Mouse (Mus musculus) CH12F3 (cell line): Measurements from ENCODE around the gene Tas2r135.

Source experiments
- in situ Hi-C: fragments of 300-500 bp; cut with MboI; formaldehyde crosslinking; loops from 2 replicates; pipeline ENCODE4 v1.14.3; 2020; ENCODE audit warnings: low sequenced_read_pairs

Gene Tas2r135

DNA sequence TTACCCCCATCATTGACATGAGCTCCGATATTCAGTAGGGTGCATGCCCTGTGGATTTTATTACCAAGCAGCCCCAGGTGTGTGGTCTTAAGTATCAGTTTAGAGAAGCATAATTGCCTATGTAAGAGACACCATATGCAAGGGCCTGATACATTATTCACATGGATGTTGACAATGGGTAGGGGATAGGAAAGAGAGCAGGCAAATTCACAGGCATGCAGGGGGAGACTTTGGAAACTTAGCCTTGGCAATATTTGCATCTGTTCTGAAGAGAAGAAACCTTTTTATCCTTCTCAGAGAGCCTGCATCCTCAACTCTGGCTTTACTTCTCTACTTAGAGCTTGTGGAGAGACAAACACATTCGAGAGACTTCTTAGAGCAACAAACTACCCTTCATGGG is at the start of gene Tas2r135:
Gene Tas2r135 (plus strand): TSS at position 301 of the 400 bp plus-strand sequence.
- in situ Hi-C loops, result no loop called here

DNA sequence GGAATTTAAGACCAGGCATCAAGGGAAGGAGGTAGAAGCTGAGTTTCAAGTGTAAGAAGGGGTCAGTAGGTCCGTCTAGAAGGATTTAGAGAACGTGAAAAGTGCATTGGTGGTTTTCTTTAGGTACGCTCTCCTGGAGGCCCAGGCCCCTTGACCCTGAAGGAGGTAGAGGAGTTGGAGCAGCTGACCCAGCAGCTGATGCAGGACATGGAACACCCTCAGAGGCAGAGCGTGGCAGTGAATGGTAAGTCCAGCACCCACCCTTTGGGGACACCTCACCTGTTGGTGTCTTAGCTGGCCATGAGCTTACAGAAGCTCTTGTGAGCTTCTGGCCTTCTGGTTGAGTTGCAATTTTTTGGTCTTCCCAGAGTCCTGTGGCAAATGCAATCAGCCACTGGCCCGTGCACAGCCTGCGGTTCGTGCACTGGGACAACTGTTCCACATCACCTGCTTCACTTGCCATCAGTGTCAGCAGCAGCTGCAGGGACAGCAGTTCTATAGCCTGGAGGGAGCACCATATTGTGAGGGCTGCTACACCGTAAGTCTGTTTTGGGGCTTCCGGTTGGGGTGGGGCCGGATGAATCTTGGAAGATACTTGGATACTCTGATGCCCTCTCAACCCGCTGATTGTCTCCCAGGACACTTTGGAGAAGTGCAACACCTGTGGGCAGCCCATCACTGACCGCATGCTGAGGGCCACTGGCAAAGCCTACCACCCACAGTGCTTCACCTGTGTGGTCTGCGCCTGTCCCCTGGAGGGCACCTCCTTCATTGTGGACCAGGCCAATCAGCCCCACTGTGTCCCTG is 49.2 kb upstream of the Tas2r135 start:
- in situ Hi-C loops, result no loop called here

DNA sequence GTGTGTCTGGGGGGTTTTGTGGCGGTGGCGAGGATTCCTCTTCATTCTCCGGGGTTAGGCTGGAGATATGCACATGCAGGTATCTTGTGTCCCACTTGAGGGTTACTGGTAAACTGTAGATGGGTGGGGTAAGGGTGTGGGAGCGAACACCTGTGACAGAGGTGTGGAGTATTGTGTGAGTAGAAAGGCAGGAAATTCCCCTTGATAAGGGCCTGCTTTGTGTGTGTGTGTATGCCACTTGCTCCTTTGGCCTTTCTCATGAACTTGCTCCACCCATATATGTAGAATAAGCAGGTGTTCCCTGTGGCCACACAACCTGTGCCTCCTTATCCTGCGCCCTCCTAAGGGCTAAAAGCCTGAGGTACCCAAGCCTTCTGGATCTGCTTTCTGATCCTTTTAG is 48.3 kb upstream of the Tas2r135 start:
- in situ Hi-C loops, result no loop called here

DNA sequence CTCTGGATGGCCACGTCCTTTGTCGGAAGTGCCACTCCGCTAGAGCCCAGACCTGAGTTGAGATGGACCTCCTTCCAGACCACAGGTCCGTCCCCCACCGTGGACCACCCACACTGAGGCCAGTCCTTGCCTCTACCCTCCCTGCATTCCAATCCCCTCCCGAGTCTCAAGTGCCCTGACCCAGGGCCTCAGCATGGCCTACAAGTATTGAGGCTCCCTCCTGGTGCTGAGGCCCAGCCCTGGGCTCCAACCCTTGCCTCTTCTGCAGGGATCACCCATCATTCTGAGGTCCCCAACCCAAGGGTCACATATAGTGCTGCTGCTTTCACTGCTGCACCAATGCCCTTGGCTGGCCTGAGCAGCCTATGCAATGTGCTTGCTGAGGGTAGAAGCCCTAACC is 47.3 kb upstream of the Tas2r135 start:
- in situ Hi-C loops, result no loop called here

DNA sequence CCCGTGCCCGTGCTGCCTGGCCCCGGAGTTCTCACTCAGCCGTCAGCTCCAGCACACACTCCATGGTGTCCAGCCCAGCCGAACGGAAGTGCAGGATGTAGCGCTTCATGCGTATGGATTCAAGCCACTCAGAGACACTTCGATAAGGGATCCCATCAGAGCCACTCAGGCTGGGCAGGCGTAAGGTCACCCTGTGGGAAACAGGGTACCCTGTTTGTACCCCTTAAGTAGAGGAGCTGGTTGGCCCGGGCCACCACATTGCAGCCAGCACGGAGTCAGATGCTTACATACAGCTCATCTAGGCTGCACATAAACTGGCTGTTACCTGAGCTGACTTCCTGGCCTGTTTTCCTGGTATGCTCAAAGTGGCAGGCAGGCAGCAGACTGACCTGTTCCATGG is 46.3 kb upstream of the Tas2r135 start:
- in situ Hi-C loops, result no loop called here

DNA sequence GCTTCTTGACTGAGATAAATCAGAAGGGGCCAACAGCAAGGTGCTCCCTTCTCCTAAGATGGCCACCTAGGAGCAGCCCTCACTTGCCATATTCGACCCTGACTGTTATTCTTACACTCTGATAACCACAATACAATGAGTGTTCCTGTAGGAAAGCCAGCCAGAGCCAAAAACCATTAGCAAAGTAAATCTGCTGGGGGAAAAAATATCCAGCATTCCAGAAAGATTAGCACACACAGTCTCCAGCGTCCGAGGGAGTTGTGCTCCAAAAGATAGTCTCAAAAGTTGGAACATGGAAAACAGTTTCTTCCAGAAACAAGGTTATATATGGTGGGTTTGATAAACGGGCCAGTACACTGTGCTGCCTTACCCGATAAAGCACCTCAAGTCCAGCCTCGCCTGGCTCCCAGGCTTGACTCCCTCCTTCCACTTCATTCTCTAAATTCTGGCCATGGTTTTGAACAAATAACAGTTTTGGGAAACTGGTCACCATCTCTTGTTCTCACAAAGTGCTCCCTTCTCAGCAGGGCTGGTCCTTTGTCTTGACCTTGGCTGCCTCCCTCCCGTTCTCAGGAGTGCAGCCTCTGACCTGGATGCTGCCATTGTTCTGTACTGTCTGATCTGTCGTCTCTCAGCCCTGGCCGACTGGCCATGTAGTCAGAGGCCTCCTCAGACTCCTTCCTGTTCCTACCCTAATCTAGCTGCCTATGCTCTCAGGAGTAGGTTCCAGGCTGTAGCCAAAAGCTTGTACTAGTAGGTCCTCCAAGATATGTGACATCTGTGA is 45.7 kb upstream of the Tas2r135 start:
- in situ Hi-C loops, result no loop called here

DNA sequence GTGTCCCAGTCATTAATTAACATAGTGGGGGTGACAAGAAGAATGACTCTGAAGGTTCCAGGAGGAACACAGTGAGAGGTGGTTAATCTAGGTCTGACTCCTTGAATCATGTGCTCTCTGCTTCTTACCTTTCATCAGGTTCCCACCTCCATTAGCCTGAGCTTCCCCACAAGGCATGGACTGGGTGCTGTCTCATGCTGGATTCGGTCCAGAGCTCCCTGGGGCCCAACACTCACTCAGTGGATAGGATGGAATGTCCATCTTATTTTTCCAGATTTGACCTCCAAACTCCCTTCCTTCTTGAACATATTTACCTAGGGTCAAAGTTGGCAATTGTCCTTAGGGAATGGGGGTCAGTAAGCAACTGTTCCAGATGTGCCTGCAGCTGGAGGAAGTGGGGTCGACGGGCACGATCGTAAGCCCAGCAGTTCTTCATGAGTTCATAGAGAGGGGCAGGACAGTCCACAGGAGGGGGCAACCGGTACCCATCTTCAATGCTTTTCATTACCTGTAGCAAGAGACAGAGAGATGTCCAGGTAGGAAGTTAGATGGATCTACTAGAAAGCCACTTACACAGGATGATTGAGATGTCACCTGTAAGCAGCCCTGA is 44.9 kb upstream of the Tas2r135 start:
- in situ Hi-C loops, result no loop called here

DNA sequence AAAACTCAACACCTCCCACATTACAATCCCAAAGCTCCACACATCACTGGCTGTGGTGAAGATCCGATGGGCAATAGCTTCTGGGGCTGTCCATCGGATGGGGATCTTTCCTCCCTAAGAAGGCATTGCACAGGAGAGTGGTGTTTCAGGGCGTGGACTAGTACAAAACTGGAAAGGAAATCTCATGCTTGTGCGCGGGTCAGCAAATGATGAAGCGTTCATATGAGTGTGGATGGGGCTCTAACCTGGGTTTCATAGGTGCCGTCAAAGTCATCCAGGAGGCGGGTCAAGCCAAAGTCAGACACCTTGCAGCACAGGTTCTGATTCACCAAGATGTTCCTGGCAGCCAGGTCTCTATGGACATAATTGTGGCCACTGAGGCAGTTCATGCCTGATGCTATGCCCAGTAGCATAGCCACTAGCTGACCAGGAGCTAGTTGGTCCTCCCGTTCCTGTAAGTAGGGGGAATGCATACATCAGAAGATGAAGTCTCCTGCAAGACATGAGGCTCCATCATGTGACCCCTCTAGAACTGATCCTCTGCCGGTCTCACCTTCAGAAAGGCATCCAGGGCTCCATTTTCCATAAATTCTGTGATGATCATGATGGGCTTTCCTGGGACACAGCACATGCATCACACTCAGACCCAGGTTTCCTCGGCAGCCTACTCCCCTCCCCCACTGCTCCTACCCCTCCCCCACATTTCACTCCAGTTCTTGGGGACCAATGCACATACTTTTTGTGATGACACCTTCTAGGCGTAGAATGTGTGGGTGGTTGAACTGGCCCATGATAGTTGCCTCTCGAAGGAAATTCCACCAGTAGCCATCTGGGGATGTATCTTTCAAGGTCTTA is 44.0 kb upstream of the Tas2r135 start:
- in situ Hi-C loops, result no loop called here

DNA sequence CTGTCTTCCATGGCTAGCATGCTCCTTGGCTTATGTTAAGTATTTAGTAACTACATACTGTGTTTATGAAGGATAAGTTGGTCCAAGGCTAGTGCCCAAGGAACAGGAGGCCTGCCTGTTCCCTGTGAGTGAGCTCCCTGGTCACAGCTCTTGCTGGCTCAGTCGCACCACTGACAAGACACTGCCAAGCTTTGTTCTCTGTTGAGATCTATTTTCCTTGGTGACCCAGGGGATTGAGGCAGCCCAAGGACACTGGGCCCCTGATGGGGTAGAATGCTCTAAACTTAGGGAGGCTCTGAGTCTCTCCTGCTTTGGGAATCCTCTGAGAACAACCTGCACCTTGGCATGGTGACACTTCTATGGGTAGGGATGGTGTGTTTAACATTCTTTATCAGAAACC is 43.2 kb upstream of the Tas2r135 start:
- in situ Hi-C loops, result no loop called here

DNA sequence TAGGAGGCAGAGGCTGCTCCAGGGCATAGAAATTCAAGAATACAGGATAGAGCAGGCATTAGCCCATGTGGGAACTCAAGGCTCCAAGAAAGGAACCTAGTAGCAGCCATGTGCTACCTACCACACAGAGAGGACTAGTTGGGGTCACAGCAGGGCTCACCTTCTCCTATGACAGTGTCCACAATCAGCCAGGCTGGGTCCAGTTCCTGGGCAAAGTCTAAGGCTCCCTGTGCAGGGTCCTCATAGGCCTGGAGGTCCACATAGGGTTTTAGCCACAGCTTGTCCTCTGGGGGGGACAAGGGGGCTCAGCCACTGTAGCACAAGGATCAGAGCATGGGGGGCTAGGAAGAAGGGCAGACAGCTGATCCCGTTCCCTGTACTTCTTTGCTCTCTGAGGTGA is 42.7 kb upstream of the Tas2r135 start:
- in situ Hi-C loops, result no loop called here

DNA sequence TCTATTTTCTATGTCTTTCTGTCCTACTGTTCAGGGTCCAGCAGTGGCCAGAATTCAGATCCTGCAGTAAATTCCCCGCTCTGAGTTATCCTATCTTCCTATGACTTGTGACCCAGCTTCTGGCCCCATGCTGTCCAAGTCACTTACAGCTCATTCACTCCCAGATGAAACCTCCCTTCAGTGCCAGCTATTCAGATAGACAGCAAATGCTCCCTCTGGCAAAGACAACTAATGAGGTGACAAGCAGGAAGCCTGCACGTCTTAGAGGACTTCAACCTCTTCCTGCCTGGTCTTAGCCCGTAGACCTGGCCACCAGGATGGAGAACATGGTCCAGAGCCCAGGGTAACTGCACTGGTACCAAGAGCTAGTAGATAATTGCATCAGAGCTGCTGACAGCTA is 42.3 kb upstream of the Tas2r135 start:
- in situ Hi-C loops, result no loop called here

DNA sequence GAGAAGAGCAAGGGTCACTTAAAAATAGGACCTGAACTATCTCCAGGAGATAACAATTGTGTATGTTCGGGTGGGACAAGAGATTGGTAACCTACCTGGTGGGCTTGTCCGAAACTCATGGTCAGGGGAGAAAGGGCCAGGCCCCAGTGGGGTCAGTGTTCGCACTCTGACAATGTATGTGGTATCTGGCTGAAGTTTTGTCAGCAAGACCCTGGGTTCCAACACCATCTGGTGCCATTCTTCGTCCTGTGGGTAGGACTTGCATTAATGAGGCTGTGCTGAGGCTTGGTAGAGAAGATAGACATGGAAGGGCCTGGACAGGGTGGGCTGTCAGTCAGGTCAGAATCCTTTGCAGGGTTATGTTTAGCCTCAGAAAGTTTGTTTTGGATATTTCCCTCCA is 41.2 kb upstream of the Tas2r135 start:
- in situ Hi-C loops, result no loop called here

DNA sequence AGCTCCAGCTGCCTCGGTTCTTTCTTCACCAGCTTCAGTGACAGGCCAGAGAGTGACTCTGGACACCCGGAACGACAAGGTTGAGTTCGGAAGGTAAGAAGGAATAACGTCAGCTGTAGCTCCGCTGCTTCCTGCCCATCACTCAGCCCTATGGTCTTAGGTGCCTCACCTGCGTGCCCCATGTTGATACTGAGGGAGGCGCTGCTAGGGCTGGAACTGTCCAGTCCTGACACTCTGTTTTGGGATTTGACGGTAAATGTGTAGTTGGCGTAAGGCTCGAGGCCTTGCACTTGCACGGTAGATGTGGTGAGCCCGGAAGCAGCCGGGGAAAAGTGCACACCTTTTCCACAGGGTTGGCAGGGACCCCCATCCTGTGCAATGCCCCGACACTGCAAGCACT is 40.6 kb upstream of the Tas2r135 start:
- in situ Hi-C loops, result no loop called here

DNA sequence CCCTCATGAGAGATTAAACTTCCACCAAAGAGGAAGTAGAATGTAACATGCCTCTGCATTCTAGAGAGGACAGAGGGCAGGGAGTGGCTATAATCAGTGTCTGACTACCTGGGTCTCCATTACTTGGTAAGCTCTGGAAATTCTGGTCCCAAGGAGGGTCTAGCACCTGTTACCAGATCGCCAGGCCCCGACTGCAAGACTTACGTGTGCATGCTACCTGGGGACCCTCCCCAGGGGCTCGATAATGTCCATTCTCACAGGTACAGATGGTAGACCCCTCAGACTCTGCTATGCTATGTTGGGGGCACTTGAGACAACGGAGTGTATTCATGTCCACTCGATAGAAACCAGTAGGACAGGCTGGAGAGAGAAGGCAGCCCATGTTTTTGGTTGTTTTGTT is 40.0 kb upstream of the Tas2r135 start:
- in situ Hi-C loops, result no loop called here

DNA sequence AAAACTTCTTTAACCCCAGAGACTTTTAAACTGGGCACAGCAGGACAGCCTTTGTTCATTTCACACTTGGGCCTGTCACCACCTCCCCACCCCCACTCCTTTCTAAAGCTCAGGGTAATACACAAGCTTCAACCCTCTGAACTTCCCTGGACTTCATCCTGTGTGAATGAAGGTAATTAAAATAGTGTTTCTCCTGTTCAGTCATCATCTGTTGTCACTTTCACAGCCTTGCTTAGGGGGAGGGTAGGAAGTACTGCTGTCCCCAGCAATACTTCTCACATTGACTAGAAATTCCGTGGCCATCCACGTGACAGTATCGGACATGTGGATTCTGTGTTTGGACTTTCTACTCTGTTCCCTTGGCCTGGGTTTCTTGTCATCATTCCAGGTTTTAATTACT is 35.4 kb upstream of the Tas2r135 start:
- in situ Hi-C loops, result no loop called here

DNA sequence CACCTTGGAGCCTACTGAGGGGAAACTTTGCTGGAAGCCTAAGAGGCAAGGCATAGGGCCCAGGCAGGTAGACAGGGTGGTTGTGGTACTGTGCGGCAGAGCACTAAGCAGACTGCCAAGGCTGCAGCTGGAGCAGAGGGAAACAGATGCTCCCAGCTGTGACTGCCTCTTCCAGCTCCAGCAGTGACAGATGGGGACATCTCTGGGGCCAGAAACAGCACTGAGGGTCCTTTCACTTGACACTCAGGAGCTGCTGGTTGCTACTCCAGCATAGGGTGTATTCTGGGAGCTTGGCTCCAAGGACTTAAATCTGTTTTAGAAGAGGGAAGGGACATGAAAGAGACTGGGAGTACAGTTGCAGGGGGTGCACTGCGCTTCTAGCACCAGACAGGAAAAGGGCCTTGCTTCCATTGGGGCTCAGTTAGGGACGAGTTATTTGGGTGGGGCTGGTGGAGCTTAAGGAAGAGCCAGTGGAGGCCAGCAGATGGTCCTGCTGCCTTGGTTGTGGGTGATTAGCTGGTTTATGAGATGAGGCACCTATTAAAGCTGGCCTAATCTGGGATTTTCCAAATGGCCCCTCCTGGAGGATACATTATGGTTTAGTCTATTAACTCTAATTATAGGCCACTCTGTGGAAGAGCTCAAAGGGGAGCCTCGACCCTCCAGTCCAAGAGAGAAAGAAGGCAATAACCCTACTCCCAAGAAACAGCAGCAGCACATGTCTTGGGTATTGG is 34.4 kb upstream of the Tas2r135 start:
- in situ Hi-C loops, result no loop called here

DNA sequence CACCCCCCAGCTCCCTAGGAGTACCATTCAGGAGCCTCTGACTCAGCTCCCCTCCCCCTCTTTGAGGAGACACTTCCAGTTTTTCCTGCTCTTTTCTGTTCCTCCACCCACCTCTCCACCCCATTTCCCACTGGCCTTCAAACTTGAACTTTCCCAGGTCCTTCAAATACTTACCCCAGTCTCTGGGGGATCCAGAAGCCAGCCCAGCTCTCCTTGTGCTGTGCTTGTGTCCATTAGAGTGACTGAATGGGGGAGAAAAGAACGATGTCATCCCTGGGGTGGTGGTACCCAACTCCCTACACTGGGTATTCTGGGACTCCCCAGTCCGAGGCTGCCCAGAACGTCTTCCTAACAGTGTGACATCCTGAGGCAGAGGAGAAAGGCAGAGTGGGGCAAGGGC is 33.2 kb upstream of the Tas2r135 start:
- in situ Hi-C loops, result no loop called here

DNA sequence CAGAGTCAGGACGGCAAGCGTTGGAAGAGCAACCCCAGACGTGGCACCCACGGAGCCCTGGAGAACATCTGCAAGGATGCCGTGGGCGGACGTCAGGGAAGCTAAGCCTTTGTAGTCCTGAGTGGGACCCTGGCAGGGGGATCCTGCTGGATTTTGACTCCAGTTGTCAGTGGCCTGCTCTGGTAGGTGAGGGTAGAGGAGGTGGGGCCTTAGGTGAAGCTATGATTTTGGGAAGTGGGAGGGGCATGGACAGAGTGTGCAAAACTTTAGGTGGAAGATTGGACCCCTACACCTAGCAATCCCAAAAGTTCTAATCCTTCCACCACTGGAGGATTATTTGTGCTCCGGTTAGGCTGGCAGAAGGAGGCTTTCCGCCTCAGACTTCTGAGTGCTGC is 32.8 kb upstream of the Tas2r135 start:
- in situ Hi-C loops, result no loop called here

DNA sequence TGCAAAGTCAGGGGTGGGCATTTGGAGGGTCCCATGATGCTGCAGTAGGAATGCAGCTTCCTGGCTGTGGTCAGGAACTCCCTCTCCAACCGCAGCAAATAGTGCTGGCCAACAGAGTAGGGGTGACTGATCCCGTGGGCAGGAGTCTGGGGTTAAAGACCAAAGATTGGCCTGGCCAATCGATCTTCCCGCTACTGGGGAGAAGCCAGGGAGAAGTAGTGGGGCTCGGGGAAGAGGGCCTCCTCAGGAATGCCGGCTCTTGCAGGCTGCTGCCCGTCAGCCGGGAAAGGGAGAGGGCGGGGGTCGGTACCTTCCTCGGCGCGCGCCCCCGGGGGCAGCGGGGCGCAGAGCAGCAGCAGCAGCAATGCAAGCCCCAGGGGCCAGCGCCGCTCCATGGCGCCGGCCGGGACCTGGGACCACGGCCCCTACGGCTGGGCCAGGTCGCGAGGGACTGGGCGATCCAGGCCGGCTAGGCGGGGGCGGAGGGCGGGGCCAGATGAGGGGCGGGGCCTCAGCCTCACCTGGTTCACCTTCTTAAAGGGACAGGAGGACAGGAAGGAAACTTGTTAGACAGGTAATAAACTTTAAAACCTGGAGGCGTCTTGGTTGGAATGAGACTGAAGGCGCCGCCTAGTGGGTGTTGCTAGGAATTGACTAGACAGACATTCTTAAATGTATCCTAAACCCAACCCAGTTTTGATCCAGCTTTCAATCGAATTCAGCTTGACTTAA is 32.3 kb upstream of the Tas2r135 start, which contains the start of gene Epha1:
Gene Epha1 (minus strand): TSS at position 453 of the 732 bp plus-strand sequence.
- in situ Hi-C loops, result no loop called here
